Mouse (Mus musculus): ENCODE results near the gene Il34.

The Il34 gene

DNA sequence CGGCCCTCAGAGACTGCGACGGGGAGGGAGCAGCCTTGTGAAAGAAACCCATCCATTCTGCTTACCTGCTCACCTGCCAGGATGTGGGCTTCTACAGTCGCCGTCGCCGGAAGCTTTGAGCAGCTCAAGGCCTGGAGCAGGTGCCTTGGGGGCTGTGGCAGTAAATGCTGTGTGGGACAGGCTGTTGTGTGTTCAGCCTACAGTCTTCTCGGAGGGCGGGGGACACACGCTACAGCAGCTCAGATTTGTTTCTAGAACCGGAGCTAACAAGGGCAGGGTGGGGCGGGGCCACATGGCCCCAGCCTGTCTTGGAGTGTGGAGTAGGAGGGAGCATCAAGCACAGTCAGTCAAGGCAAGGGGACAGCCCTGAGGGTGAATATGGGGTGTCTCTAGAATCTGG is at the start of gene Il34:
TSS of gene Il34 (minus strand) at position 256 of the 400 bp plus-strand sequence.
- DNase-seq (ENCODE audit: low spot score): no peak

DNA sequence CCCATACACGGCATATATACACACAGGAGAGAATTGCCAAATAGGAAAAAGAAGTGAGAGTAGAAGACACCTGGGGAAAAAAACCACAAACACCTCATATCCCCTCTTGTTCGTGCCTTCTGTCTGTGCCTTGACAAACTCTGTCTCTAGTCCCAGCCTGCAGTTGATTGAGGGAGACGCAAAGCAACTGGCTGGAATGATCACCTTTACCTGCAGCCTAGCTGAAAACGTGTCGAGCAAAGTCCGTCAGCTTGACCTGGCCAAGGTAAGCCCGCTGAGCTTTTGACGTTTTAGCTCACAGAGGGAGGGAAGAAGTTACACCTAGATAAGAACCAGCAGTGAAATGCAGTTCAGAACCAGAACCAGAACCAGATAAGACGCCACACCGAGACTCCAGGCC is 45.5 kb upstream of the Il34 start:
- no peak for DNase-seq (ENCODE audit: low spot score)

- no peak for DNase-seq (ENCODE audit: low spot score)
Measured at GRCm38 (mm10) chr8:110847645-110848495, 42.1 kb upstream of the Il34 start.

- DNase-seq (ENCODE audit: low spot score): no peak
Measured at GRCm38 (mm10) chr8:110847171-110847549, 41.4 kb upstream of the Il34 start.

DNA sequence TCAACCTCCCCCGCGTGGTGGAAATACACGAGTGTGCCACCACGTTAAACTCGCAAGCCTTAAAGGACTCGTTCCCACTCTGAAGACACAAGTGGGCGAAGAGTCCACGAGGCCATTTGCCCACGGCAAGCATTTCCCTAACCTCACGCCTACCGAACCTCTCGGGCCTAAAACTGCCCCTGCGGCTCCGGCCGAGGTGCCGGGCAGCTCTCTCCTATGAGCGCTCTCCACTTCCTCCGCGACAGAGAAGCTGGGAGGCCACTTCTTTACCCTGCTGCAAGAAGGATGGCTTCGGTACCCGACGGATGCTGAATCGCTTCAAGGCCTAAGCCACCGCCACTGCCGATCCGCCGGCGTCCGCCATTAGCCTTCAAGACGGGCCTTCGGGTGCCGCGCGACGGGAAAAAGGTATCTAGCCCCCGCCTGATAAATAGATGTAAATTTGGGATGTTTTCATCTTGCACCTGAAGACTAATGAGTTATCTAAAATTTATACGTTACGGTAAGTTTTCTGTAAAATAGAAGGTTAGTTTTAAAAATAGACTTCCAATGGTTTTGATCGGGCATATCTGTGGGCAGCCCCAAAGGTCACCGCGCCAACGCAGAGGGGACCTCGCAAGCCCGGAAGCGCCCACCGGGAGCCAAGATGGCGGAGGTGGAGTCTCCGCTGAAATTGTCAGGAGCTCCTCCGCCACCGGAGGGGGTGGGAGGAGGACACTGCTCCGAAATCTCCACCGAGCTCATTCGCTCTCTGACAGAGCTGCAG is 40.9 kb upstream of the Il34 start, which contains the start of the genes Cog4 and Sf3b3:
TSS of gene Cog4 (plus strand) at position 196 of the 766 bp plus-strand sequence.
TSS of gene Sf3b3 (minus strand) at position 383 of the 766 bp plus-strand sequence.
- DNase-seq (ENCODE audit: low spot score): peak; percentile 81

GRCm38 (mm10) chr8:110845821-110846404 is 40.2 kb upstream of the Il34 start:
- peak; percentile 19 for DNase-seq (ENCODE audit: low spot score)

- no peak for DNase-seq (ENCODE audit: low spot score)
Measured at GRCm38 (mm10) chr8:110844941-110845340, 39.2 kb upstream of the Il34 start.

DNA sequence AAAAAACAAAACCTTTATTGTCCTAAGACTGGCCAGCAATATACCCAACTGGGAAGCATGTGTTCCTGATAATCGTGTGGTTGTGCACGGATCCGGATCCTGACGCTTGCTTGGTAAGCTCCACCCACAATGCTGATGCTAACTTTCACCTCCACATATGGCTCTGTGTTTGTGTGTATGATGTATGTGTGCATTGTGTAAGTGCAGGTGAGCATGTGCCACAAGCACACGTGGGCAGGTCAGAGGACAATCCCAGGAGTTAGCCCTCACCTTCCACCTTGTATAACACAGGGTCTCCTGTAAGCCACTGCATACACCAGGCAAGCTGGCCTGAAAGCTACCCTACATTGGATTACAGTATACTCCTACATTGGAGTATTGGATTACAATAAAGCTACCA is 37.5 kb upstream of the Il34 start:
- no peak for DNase-seq (ENCODE audit: low spot score)

DNA sequence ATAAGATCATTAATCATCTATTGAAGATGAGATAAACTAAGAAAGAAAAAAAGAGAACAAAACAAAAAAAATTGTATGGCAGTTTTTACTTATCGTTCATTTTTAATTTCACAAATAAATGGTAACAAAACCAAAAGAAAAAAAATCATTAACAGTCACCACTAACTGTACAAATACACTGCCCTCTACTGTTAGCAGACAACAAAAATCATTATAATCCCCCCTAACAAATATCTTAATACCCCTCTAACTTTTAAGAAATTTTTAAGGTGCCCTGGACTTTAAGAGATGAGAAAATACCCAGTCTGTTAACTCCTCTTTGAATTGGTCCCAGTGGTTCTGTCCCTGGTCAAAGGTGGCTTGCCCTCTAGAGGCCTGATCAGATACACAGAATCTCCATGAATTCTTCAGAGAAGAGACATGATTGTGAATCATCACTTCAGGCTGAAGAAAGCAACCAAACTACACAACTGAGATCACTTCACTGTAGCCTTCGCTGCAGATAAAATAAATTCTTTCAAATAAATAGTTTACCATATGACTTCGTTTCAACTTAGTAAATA is 36.4 kb upstream of the Il34 start:
- DNase-seq (ENCODE audit: low spot score): no peak

DNA sequence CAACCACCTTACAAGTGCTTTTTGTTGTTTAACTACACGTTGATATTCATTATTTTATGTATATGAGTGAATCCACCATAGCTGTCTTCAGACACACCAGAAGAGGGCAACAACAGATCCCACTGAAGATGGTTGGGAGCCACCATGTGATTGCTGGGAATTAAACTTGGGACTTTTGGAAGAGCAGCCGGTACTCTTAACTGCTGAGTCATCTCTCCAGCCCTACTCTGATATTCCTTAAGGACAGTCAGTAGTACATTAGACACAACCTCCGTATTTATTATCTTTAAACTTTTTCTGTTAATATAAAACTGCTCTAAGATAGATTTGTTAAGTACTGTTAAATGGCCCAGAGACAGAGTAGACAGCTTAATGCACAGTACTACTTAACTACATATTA is 26.2 kb upstream of the Il34 start:
- no peak for DNase-seq (ENCODE audit: low spot score)

DNA sequence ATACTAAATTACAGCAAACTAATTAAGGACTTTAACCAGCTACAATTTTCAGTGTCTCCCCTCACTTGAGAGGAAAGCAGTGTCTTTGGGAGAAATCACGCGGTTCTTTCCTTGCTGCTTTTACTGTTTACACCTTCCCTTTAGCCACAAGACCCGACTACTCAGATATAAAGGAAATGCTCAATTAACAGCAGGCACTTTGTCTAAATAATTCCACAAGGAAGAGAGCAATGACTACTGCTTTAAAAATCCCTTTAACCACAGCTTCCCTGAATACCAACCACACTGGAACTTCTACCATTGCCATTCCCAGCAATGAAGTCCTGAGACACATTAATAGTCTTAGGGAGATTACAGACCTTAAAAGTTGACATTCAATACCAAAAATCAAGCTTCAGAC is 22.8 kb upstream of the Il34 start:
- no peak for DNase-seq (ENCODE audit: low spot score)

GRCm38 (mm10) chr8:110824861-110825260 is 19.1 kb upstream of the Il34 start:
- DNase-seq (ENCODE audit: low spot score): no peak

- DNase-seq (ENCODE audit: low spot score): no peak
Measured at GRCm38 (mm10) chr8:110821960-110822359, 16.2 kb upstream of the Il34 start.

GRCm38 (mm10) chr8:110820257-110820656 is 14.5 kb upstream of the Il34 start:
- no peak for DNase-seq (ENCODE audit: low spot score)

- DNase-seq (ENCODE audit: low spot score): no peak
Measured at GRCm38 (mm10) chr8:110818593-110818992, 12.9 kb upstream of the Il34 start.

DNA sequence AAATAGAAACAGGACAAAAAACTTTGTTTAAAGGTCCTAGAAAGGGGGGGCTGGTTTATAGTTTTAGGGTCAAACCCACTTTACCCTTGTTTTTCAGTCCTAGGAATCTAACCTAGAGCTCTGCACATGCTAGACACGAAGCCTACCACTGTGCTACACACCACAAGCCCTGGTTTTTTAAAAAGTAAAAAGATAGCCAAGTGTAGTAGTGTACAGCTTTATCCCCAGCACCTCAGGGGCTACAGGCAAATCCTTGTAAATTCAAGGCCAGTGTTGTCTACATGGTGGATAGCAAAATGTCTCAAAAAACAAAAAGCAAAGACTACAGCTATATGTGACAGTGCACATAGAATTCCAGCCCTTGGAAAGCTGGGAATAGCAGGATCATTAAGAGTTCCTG is 11.3 kb upstream of the Il34 start:
- DNase-seq (ENCODE audit: low spot score): no peak

- DNase-seq (ENCODE audit: low spot score): no peak
Measured at GRCm38 (mm10) chr8:110815308-110815707, 9.6 kb upstream of the Il34 start.

DNA sequence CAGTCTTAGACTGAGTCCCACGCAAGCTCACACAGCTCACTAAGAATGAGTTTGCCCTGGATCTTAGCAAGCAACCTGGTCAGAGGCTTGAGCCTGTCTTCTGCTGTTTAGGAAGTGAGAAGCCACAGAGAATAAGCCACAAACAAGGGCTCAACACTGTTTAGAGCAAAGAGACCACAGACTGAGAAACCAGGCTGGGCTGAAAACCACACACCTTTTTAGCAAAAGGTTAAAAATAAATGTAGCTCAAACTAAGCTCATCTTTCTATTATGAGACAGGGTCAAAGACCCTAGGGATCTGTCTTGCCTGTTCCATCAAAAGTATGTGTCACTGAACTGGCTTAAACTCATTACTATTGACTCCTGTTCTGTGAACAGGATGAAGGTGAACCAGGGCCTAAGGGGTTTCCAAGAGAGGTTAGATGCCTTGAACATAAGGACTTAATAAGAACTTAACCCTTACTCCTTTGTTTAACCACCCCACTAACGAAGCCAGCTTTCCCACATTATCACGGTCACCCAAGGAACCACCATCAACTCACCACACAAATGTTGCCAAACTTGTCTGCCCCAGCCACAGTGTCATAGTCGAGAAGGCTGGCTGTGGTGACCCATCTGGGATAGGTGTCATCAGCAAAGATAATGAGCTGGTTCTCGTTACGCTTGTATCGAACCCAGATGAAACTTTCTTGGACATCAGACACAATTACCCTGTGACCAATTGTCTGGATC is 7.5 kb upstream of the Il34 start:
- DNase-seq (ENCODE audit: low spot score): no peak

GRCm38 (mm10) chr8:110812349-110813080 is 6.8 kb upstream of the Il34 start:
- DNase-seq (ENCODE audit: low spot score): no peak

- no peak for DNase-seq (ENCODE audit: low spot score)
Measured at GRCm38 (mm10) chr8:110811793-110812192, 6.1 kb upstream of the Il34 start.

- DNase-seq (ENCODE audit: low spot score): no peak
Measured at GRCm38 (mm10) chr8:110811116-110811515, 5.4 kb upstream of the Il34 start.
